Mouse (Mus musculus) CH12.LX (cell line): ENCODE results near the gene Bola3. TPM values are rescaled to one million over a fixed set of nuclear protein-coding genes. Genes with fewer than 3 reads are reported as not detected.

ENCODE experiments used
- DNase-seq: peaks from one replicate; pipeline ENCODE4 v3.0.0-alpha.2; 2013; ENCODE audit errors: extremely low read depth
- H3K27ac ChIP-seq: 2 replicates; pipeline ENCODE4 v1.5.1; 2012; ENCODE audit warnings: low read depth, mild to moderate bottlenecking, control low read depth, moderate library complexity; ENCODE audit not compliant: insufficient read depth
- H3K27me3 ChIP-seq: replicated peaks from 2 replicates; pipeline ENCODE3; 2012; ENCODE audit warnings: inconsistent platforms
- H3K36me3 ChIP-seq, 2 experiments: replicated peaks in 1 of 2; 2 replicates each; pipeline versions ENCODE3 to v1.6.1; 2012; ENCODE audit warnings: inconsistent platforms in 1 of 2, low read length in 1 of 2, mild to moderate bottlenecking in 1 of 2, mixed read lengths in 1 of 2, moderate library complexity in 1 of 2; ENCODE audit not compliant: control insufficient read depth in 1 of 2, insufficient read depth in 1 of 2
- H3K4me1 ChIP-seq, 2 experiments: 2 replicates each; pipeline ENCODE4 v1.6.1; 2012; ENCODE audit warnings: inconsistent platforms in 1 of 2, moderate library complexity in 1 of 2; ENCODE audit not compliant: insufficient read depth in 2 of 2, control insufficient read depth in 1 of 2
- H3K4me2 ChIP-seq: 2 replicates; pipeline ENCODE4 v1.6.1; 2012; ENCODE audit warnings: low read depth, mild to moderate bottlenecking, control low read depth; ENCODE audit not compliant: poor library complexity, insufficient read depth, severe bottlenecking
- H3K4me3 ChIP-seq, 3 experiments: fragments of 150-350 bp in 1 of 3; sonication (generic) in 1 of 3; replicated peaks in 1 of 3; 2 replicates each; pipeline versions ENCODE3 to v1.5.1; 2011 to 2012; ENCODE audit warnings: low read depth in 2 of 3, low read length in 2 of 3, mild to moderate bottlenecking in 2 of 3, moderate library complexity in 2 of 3, control low read depth in 1 of 3, improper control_type of control experiment in 1 of 3, inconsistent platforms in 1 of 3, mixed read lengths in 1 of 3; ENCODE audit not compliant: poor library complexity in 1 of 3
- H3K79me2 ChIP-seq: replicated peaks from 2 replicates; pipeline ENCODE4 v1.6.1; 2012; ENCODE audit warnings: mild to moderate bottlenecking, moderate library complexity; ENCODE audit not compliant: control insufficient read depth, poor library complexity, insufficient read depth, severe bottlenecking; ENCODE audit errors: extremely low read depth
- H3K9ac ChIP-seq: 2 replicates; pipeline ENCODE4 v1.6.1; 2012; ENCODE audit warnings: low read depth, mild to moderate bottlenecking, control low read depth, moderate library complexity; ENCODE audit not compliant: insufficient read depth
- H3K9me3 ChIP-seq: replicated peaks from 2 replicates; pipeline ENCODE3; 2012; ENCODE audit warnings: low read length, inconsistent platforms, mixed read lengths
- BHLHE40 ChIP-seq: IDR thresholded peaks from 2 replicates; pipeline ENCODE4 v1.6.1; 2011; ENCODE audit warnings: mild to moderate bottlenecking, low read depth, low read length, improper control_type of control experiment
- CHD2 ChIP-seq: IDR thresholded peaks from 2 replicates; pipeline ENCODE4 v1.6.1; 2011; ENCODE audit warnings: low read length, improper control_type of control experiment
- E2F4 ChIP-seq: IDR thresholded peaks from 2 replicates; pipeline ENCODE4 v1.6.1; 2011; ENCODE audit warnings: low read depth, low read length, improper control_type of control experiment; ENCODE audit not compliant: insufficient replicate concordance
- ELF1 ChIP-seq: IDR thresholded peaks from 2 replicates; pipeline ENCODE4 v1.6.1; 2014; ENCODE audit warnings: low read depth, mild to moderate bottlenecking, inconsistent platforms, low read length, improper control_type of control experiment
- HCFC1 ChIP-seq: IDR thresholded peaks from 2 replicates; pipeline ENCODE4 v1.6.1; 2012; ENCODE audit warnings: low read depth, mild to moderate bottlenecking, inconsistent platforms, low read length, improper control_type of control experiment
- IRF4 ChIP-seq: IDR thresholded peaks from 2 replicates; pipeline ENCODE4 v1.6.1; 2014; ENCODE audit warnings: low read depth, mild to moderate bottlenecking, inconsistent platforms, low read length, improper control_type of control experiment
- JUN ChIP-seq: IDR thresholded peaks from 2 replicates; pipeline ENCODE4 v1.6.1; 2011; ENCODE audit warnings: low read depth, mild to moderate bottlenecking, low read length, improper control_type of control experiment, moderate library complexity; ENCODE audit not compliant: insufficient read depth
- JUND ChIP-seq: conservative IDR thresholded peaks from 2 replicates; pipeline ENCODE4 v1.6.1; 2011; ENCODE audit warnings: low read depth, low read length, improper control_type of control experiment
- MAZ ChIP-seq: IDR thresholded peaks from 2 replicates; pipeline ENCODE4 v1.6.1; 2012; ENCODE audit warnings: low read depth, mild to moderate bottlenecking, inconsistent platforms, low read length, improper control_type of control experiment, moderate library complexity
- MXI1 ChIP-seq: IDR thresholded peaks from 2 replicates; pipeline ENCODE4 v1.6.1; 2011; ENCODE audit warnings: mild to moderate bottlenecking, low read depth, low read length, improper control_type of control experiment
- NELFE ChIP-seq: IDR thresholded peaks from 2 replicates; pipeline ENCODE4 v1.6.1; 2011; ENCODE audit warnings: low read depth, low read length, improper control_type of control experiment
- NRF1 ChIP-seq: IDR thresholded peaks from 2 replicates; pipeline ENCODE4 v1.6.1; 2014; ENCODE audit warnings: low read depth, mild to moderate bottlenecking, inconsistent platforms, low read length, improper control_type of control experiment, moderate library complexity
- POLR2AphosphoS2 ChIP-seq: IDR thresholded peaks from 2 replicates; pipeline ENCODE4 v1.6.1; 2011; ENCODE audit warnings: low read depth, low read length, improper control_type of control experiment
- RCOR1 ChIP-seq: conservative IDR thresholded peaks from 2 replicates; pipeline ENCODE4 v1.6.1; 2012; ENCODE audit warnings: low read depth, mild to moderate bottlenecking, inconsistent platforms, low read length, improper control_type of control experiment
- SMC3 ChIP-seq: IDR thresholded peaks from 2 replicates; pipeline ENCODE4 v1.6.1; 2011; ENCODE audit warnings: low read depth, low read length, improper control_type of control experiment
- TBP ChIP-seq: conservative IDR thresholded peaks from 2 replicates; pipeline ENCODE4 v1.6.1; 2011; ENCODE audit warnings: low read depth, low read length, improper control_type of control experiment
- TCF12 ChIP-seq: IDR thresholded peaks from 2 replicates; pipeline ENCODE4 v1.6.1; 2014; ENCODE audit warnings: low read depth, mild to moderate bottlenecking, inconsistent platforms, low read length, improper control_type of control experiment
- USF1 ChIP-seq: IDR thresholded peaks from 2 replicates; pipeline ENCODE4 v1.6.1; 2014; ENCODE audit warnings: low read depth, mild to moderate bottlenecking, inconsistent platforms, low read length, improper control_type of control experiment
- USF2 ChIP-seq: conservative IDR thresholded peaks from 2 replicates; pipeline ENCODE4 v1.6.1; 2011; ENCODE audit warnings: low read depth, low read length, improper control_type of control experiment
- ZC3H11A ChIP-seq: IDR thresholded peaks from 2 replicates; pipeline ENCODE4 v1.6.1; 2012; ENCODE audit warnings: low read depth, mild to moderate bottlenecking, inconsistent platforms, low read length, improper control_type of control experiment
- ZKSCAN1 ChIP-seq: IDR thresholded peaks from 2 replicates; pipeline ENCODE4 v1.6.1; 2012; ENCODE audit warnings: low read depth, inconsistent platforms, low read length, improper control_type of control experiment, borderline replicate concordance
- ZMIZ1 ChIP-seq: IDR thresholded peaks from 2 replicates; pipeline ENCODE4 v1.6.1; 2012; ENCODE audit warnings: low read depth, mild to moderate bottlenecking, inconsistent platforms, low read length, improper control_type of control experiment
- dilution Hi-C: fragments of 300-500 bp; cut with MboI; formaldehyde crosslinking; loops from 2 replicates; pipeline ENCODE4 v1.14.3; 2020; ENCODE audit warnings: low sequenced_read_pairs; ENCODE audit not compliant: extremely low pct_unique_long_range_greater_than_20kb, extremely low pct_ligation_motif_present
- in situ Hi-C: fragments of 300-500 bp; cut with MboI; formaldehyde crosslinking; loops from 3 replicates; pipeline ENCODE4 v1.14.3; 2019; ENCODE audit warnings: low sequenced_read_pairs, low pct_ligation_motif_present, low pct_unique_long_range_greater_than_20kb, mixed read lengths
- polyA plus RNA-seq: library from polyadenylated mRNA; unstranded; fragments of >175 nt; gene quantifications from 2 replicates; pipeline ENCODE4 v1.2.1, GENCODE M21; 2012; ENCODE audit warnings: low read depth; ENCODE audit not compliant: insufficient read length
- total RNA-seq, 2 experiments: library from RNA; depleted of rRNA; stranded (reverse); fragments of 300-350 nt in 1 of 2; fragments of >200 nt in 1 of 2; gene quantifications; 2 replicates each; pipeline ENCODE4 v1.2.3; 2012 to 2014

Bola3 gene
- total and polyA plus RNA-seq, 3 experiments = 35.3 to 223 (median 60.5) TPM

GRCm38 (mm10) chr6:83385569-83386090 is 36.7 kb downstream of the Bola3 start:
- Histone ChIP-seq H3K4me2 (no peak overlapping the region), H3K4me1 (peaks cover 0 to 12% of the 10 kb centered on the region in 2 experiments; a peak in 2 of 4 replicates), H3K4me3 (no peak overlapping the region), H3K27me3 (no peaks in the 10 kb centered on the region), H3K36me3 (peaks cover 26 to 87% of the 10 kb centered on the region in 2 experiments), H3K9ac (no peak overlapping the region), H3K27ac (no peak overlapping the region), H3K79me2 (0 out of 2 replicates have a peak, but pooled peaks cover 4% of the 10 kb centered on the region), H3K9me3 (peaks cover 6% of the 10 kb centered on the region)
- in situ Hi-C loops = no loop called here
- no peak for TF ChIP-seq NELFE
- TF ChIP-seq ZC3H11A = no peak
- no peak for TF ChIP-seq HCFC1
- no peak for TF ChIP-seq NRF1
- TF ChIP-seq USF1 = no peak
- no peak for TF ChIP-seq IRF4
- no peak for TF ChIP-seq USF2
- TF ChIP-seq POLR2AphosphoS2 = no peak
- no peak for TF ChIP-seq BHLHE40
- TF ChIP-seq TCF12 = no peak
- no peak for TF ChIP-seq JUN
- TF ChIP-seq JUND = no peak
- TF ChIP-seq TBP = no peak
- no peak for TF ChIP-seq ELF1
- no peak for TF ChIP-seq ZMIZ1
- TF ChIP-seq SMC3 = no peak
- no peak for TF ChIP-seq ZKSCAN1
- no peak for TF ChIP-seq CHD2
- TF ChIP-seq RCOR1 = no peak
- no peak for DNase-seq
- dilution Hi-C loops = no loop called here

GRCm38 (mm10) chr6:83392166-83392780 is 43.3 kb downstream of the Bola3 start:
- in situ Hi-C loops = no loop called here
- 0 out of 2 replicates have a peak, but pooled peaks cover 4% of the 10 kb centered on the region for H3K79me2 ChIP-seq

More at GRCm38 (mm10) chr6:83392166-83392780, 43.3 kb downstream of the Bola3 start:
- H3K36me3 ChIP-seq = peaks cover 21 to 90% of the 10 kb centered on the region in 2 experiments
- TF ChIP-seq MXI1 (no peak), CHD2 (no peak), E2F4 (no peak), MAZ (no peak), POLR2AphosphoS2 (no peak)
- H3K27ac ChIP-seq = no peak overlapping the region
- H3K4me3 ChIP-seq = no peak overlapping the region
- H3K27me3 ChIP-seq = no peaks in the 10 kb centered on the region
- H3K9me3 ChIP-seq = no peaks in the 10 kb centered on the region
- dilution Hi-C loops = no loop called here
- peaks cover 0 to 3% of the 10 kb centered on the region in 2 experiments; a peak in 1 of 4 replicates for H3K4me1 ChIP-seq
- no peak for DNase-seq
- H3K4me2 ChIP-seq = no peak overlapping the region
- H3K9ac ChIP-seq = no peak overlapping the region
